Mouse (Mus musculus) kidney, postnatal 0 days (tissue): ENCODE measurements around the gene Rhbdl1. TPM values are rescaled to one million over a fixed set of nuclear protein-coding genes. Genes with fewer than 3 reads are reported as not detected.

Experiments used
- ATAC-seq: fragments of 200-750 bp; cut with Nextera tagmentation; replicated peaks from 2 replicates; pipeline ENCODE4 v1.8.0; 2017; ENCODE audit warnings: low read depth, moderate number of reproducible peaks, moderate TSS enrichment, moderate library complexity; ENCODE audit not compliant: low FRiP score
- DNase-seq: peaks from one replicate; pipeline ENCODE4 v3.0.0-alpha.2; 2016; ENCODE audit warnings: low spot score
- H3K27ac ChIP-seq: fragments of 300-500 bp; sonication (generic); 2 replicates; pipeline ENCODE4 v1.5.1; 2014; ENCODE audit warnings: mild to moderate bottlenecking
- H3K27me3 ChIP-seq: fragments of 300-500 bp; sonication (generic); 2 replicates; pipeline ENCODE4 v1.6.1; 2014; ENCODE audit warnings: low read length, mixed read lengths; ENCODE audit not compliant: insufficient read depth
- H3K36me3 ChIP-seq: fragments of 300-500 bp; sonication (generic); 2 replicates; pipeline ENCODE4 v1.6.1; 2014; ENCODE audit warnings: low read length, mixed read lengths; ENCODE audit not compliant: insufficient read depth
- H3K4me1 ChIP-seq: fragments of 300-500 bp; sonication (generic); replicated peaks from 2 replicates; pipeline ENCODE4 v1.6.1; 2014; ENCODE audit warnings: antibody characterized with exemption, low read length, mixed read lengths; ENCODE audit not compliant: insufficient read depth
- H3K4me2 ChIP-seq: fragments of 300-500 bp; sonication (generic); 2 replicates; pipeline ENCODE4 v1.6.1; 2014; ENCODE audit warnings: mild to moderate bottlenecking, low read length, moderate library complexity, mixed read lengths
- H3K4me3 ChIP-seq: fragments of 300-500 bp; sonication (generic); replicated peaks from 2 replicates; pipeline ENCODE4 v1.5.1; 2014; ENCODE audit warnings: low read depth, low read length
- H3K9ac ChIP-seq: fragments of 300-500 bp; sonication (generic); 2 replicates; pipeline ENCODE4 v1.6.1; 2014; ENCODE audit warnings: low read depth, low read length
- H3K9me3 ChIP-seq: fragments of 300-500 bp; sonication (generic); replicated peaks from 2 replicates; pipeline ENCODE4 v1.6.1; 2016; ENCODE audit warnings: low read length, inconsistent platforms, mixed read lengths
- CTCF ChIP-seq: IDR thresholded peaks from 2 replicates; pipeline ENCODE4 v1.5.1; 2016; ENCODE audit warnings: antibody characterized with exemption, low read depth, mild to moderate bottlenecking, moderate library complexity
- WGBS: fragments of 180-500 bp; shearing (Covaris S2); extraction: QIAGEN DNeasy Blood & Tissue Kit; methylation state at CpG from one replicate; pipeline ENCODE4 v1.1.7; 2014; 5-methylcytosine and 5-hydroxymethylcytosine counted together
- polyA plus RNA-seq: library from polyadenylated mRNA; unstranded; fragments of >200 nt; fragmentation: Nextera tagmentation; extraction: Ambion mirVana; gene quantifications from 2 replicates; pipeline ENCODE4 v1.2.1, GENCODE M21; 2015

Rhbdl1 gene
- polyA plus RNA-seq, 1 experiment from 2014 or later: 3.9 TPM

GRCm38 (mm10) chr17:25880913-25881641 lies 44.0 kb upstream of the Rhbdl1 start:
- 19% methylated on average over 5 of the region's 5 CpGs for WGBS
- H3K4me3 ChIP-seq: no peak overlapping the region
- no peaks in the 10 kb centered on the region for H3K9me3 ChIP-seq
- DNase-seq: no peak
- no peak overlapping the region for H3K9ac ChIP-seq
- peaks cover 14% of the 10 kb centered on the region for H3K4me1 ChIP-seq
- no peak for TF ChIP-seq CTCF
- no peak overlapping the region for H3K27ac ChIP-seq
- 0 out of 2 replicates have a peak, but pooled peaks cover 26% of the 10 kb centered on the region for H3K36me3 ChIP-seq
- H3K4me2 ChIP-seq: no peak overlapping the region
- H3K27me3 ChIP-seq: no peaks in the 10 kb centered on the region
- no peak for ATAC-seq

GRCm38 (mm10) chr17:25880196-25880910 lies 43.3 kb upstream of the Rhbdl1 start, which contains the start of gene Wfikkn1:
TSS of gene Wfikkn1 (minus strand) at chr17:25880858.
- WGBS: 29% methylated on average over 5 of the region's 5 CpGs
- ATAC-seq: no peak
- H3K36me3 ChIP-seq: 0 out of 2 replicates have a peak, but pooled peaks cover 26% of the 10 kb centered on the region
- H3K9me3 ChIP-seq: no peaks in the 10 kb centered on the region
- no peaks in the 10 kb centered on the region for H3K27me3 ChIP-seq
- H3K4me2 ChIP-seq: no peak within 1 kb of the TSS
- H3K27ac ChIP-seq: no peak within 1 kb of the TSS
- H3K4me1 ChIP-seq: peaks cover 17% of the 10 kb centered on the region
- peak; percentile 22 for DNase-seq
- no peak for TF ChIP-seq CTCF
- H3K4me3 ChIP-seq: no peak within 1 kb of the TSS
- H3K9ac ChIP-seq: no peak within 1 kb of the TSS

- Histone ChIP-seq H3K4me2 (no peak overlapping the region), H3K4me1 (peaks cover 17% of the 10 kb centered on the region), H3K36me3 (0 out of 2 replicates have a peak, but pooled peaks cover 26% of the 10 kb centered on the region), H3K27me3 (no peaks in the 10 kb centered on the region), H3K9me3 (no peaks in the 10 kb centered on the region), H3K9ac (no peak overlapping the region), H3K4me3 (no peak overlapping the region), H3K27ac (no peak overlapping the region)
- DNase-seq: no peak
- no peak for TF ChIP-seq CTCF
- 58% methylated on average over 8 of the region's 8 CpGs for WGBS
- ATAC-seq: no peak
Measured at GRCm38 (mm10) chr17:25879750-25880149, 42.7 kb upstream of the Rhbdl1 start.

- Histone ChIP-seq H3K9me3 (no peaks in the 10 kb centered on the region), H3K4me2 (no peak overlapping the region), H3K27ac (no peak overlapping the region), H3K9ac (no peak overlapping the region), H3K36me3 (0 out of 2 replicates have a peak, but pooled peaks cover 21% of the 10 kb centered on the region), H3K4me3 (no peak overlapping the region), H3K4me1 (peaks cover 17% of the 10 kb centered on the region), H3K27me3 (no peaks in the 10 kb centered on the region)
- TF ChIP-seq CTCF: peak; percentile 62
- DNase-seq (peak; percentile 31), ATAC-seq (no peak)
- 56% methylated on average over 4 of the region's 4 CpGs for WGBS
Measured at GRCm38 (mm10) chr17:25879261-25879660, 42.2 kb upstream of the Rhbdl1 start.

- Histone ChIP-seq H3K9ac (no peak overlapping the region), H3K9me3 (no peaks in the 10 kb centered on the region), H3K4me1 (peaks cover 17% of the 10 kb centered on the region), H3K36me3 (0 out of 2 replicates have a peak, but pooled peaks cover 18% of the 10 kb centered on the region), H3K4me3 (no peak overlapping the region), H3K4me2 (no peak overlapping the region), H3K27me3 (no peaks in the 10 kb centered on the region), H3K27ac (no peak overlapping the region)
- ATAC-seq: no peak
- WGBS: 91% methylated on average over 19 of the region's 19 CpGs
- DNase-seq: no peak
- no peak for TF ChIP-seq CTCF
Measured at GRCm38 (mm10) chr17:25878611-25879180, 41.6 kb upstream of the Rhbdl1 start.
